9 mouse cellular contexts compared by ENCODE assay signal in genomic region chr10:31606981-31607867, GRCm38 (mm10). TPM values are rescaled to one million over a fixed set of nuclear protein-coding genes. Genes with fewer than 3 reads are reported as not detected.
A peak's percentile ranks its signal among the peaks of the same experiment; 100 is the strongest.
DNase-seq lines count a peak whose midpoint lies in the region; ATAC-seq and TF ChIP-seq lines count a peak whose summit lies in the region.
"Had no signal": no experiment of that assay in that cellular context is flagged by ENCODE, and none has a peak within 500 bp of the region (broad histone marks: within the 10 kb centered on the region; RNA-seq: fewer than 3 reads in every experiment).

No protein-coding gene starts in this region.

- TF ChIP-seq CTCF in cerebellum, adult 2 months (IDR thresholded peaks at IDR 0.05; ENCODE audit: borderline replicate concordance, insufficient read depth, low read depth, low read length), result no peak
- no peak for TF ChIP-seq CTCF in cortical plate, adult 2 months (IDR thresholded peaks at IDR 0.05; ENCODE audit: extremely low read depth, insufficient read depth, low read length)

- TF ChIP-seq POLR2A in cerebellum, adult 2 months (IDR thresholded peaks at IDR 0.05; ENCODE audit: borderline replicate concordance, insufficient read depth, low read length), result no peak
- no peak for TF ChIP-seq POLR2A in cortical plate, adult 2 months (IDR thresholded peaks at IDR 0.05; ENCODE audit: extremely low read depth, insufficient read depth, low read length)

- peak overlapping the region; percentile 82 for H3K4me2 ChIP-seq in heart, embryonic 14.5 days (ENCODE audit: low read length)
- H3K4me2 ChIP-seq in limb, embryonic 12.5 days, result peak overlapping the region; percentile 74
- H3K4me2 ChIP-seq in midbrain, embryonic 14.5 days (ENCODE audit: low read length), result peak overlapping the region; percentile 58

- peaks cover 6% of the 10 kb centered on the region; the same call in 1 of the 2 replicates for H3K4me1 ChIP-seq in cerebellum, adult 2 months (ENCODE audit: control insufficient read depth, insufficient read depth, low read length)
- peaks cover 4% of the 10 kb centered on the region; the same call in 1 of the 2 replicates for H3K4me1 ChIP-seq in cortical plate, adult 2 months (ENCODE audit: control insufficient read depth, insufficient read depth, low read length)
- H3K4me1 ChIP-seq in heart, embryonic 14.5 days (ENCODE audit: control insufficient read depth in 2 of 2, insufficient read depth in 2 of 2, low read length in 2 of 2), result peaks cover 4 to 34% of the 10 kb centered on the region in 2 experiments; a peak in 3 of 4 replicates
- H3K4me1 ChIP-seq in limb, embryonic 12.5 days (replicated peaks), result peaks cover 30% of the 10 kb centered on the region
- peaks cover 30% of the 10 kb centered on the region for H3K4me1 ChIP-seq in midbrain, embryonic 14.5 days (ENCODE audit: control insufficient read depth, insufficient read depth, low read length)

- DNase-seq in cerebellum, adult 2 months, result peak; percentile 36 to 43
- no peak for DNase-seq in cerebellum, postnatal 4 days (ENCODE audit: low spot score in 2 of 2)
- peak; percentile 30 for DNase-seq in midbrain, embryonic 14.5 days
- DNase-seq in frontal cortex, postnatal 10 days (ENCODE audit: low spot score in 2 of 2), result no peak
- no peak for DNase-seq in B cell, adult 2 months

- no peaks in the 10 kb centered on the region for H3K27me3 ChIP-seq in cerebellum, adult 2 months (ENCODE audit: control insufficient read depth, insufficient read depth, low read length)
- H3K27me3 ChIP-seq in heart, embryonic 14.5 days (ENCODE audit: control insufficient read depth, insufficient read depth, low read length), result no peaks in the 10 kb centered on the region
- H3K27me3 ChIP-seq in limb, embryonic 12.5 days, result no peaks in the 10 kb centered on the region
- no peaks in the 10 kb centered on the region for H3K27me3 ChIP-seq in midbrain, embryonic 14.5 days (ENCODE audit: control insufficient read depth, insufficient read depth, low read length)

- H3K27ac ChIP-seq in cerebellum, adult 2 months (ENCODE audit: insufficient read depth, low read length), result peak overlapping the region; percentile 43; the same call in 1 of the 2 replicates
- no peak overlapping the region for H3K27ac ChIP-seq in cortical plate, adult 2 months (ENCODE audit: insufficient read depth, low read length)
- H3K27ac ChIP-seq in heart, embryonic 14.5 days (replicated peaks in 1 of 2; ENCODE audit: control insufficient read depth in 1 of 2, insufficient read depth in 1 of 2, low read depth in 2 of 2, low read length in 2 of 2), result peak overlapping the region; percentile 46 to 82
- no peak overlapping the region for H3K27ac ChIP-seq in limb, embryonic 12.5 days
- no peak overlapping the region for H3K27ac ChIP-seq in midbrain, embryonic 14.5 days (replicated peaks; ENCODE audit: low read depth, low read length)

- no peak for ATAC-seq in heart, embryonic 14.5 days (ENCODE audit: insufficient number of reproducible peaks, insufficient read depth, low FRiP score, low read depth)
- ATAC-seq in limb, embryonic 12.5 days (ENCODE audit: insufficient number of reproducible peaks, insufficient read depth, low FRiP score, low TSS enrichment, low read depth), result no peak
- no peak for ATAC-seq in midbrain, embryonic 14.5 days (ENCODE audit: low FRiP score, low TSS enrichment)

- 8% methylated on average over 11 of the region's 11 CpGs for WGBS in cerebellum, adult 2 months
- WGBS in heart, embryonic 14.5 days, result 9% methylated on average over 11 of the region's 11 CpGs
- 25% methylated on average over 11 of the region's 11 CpGs for WGBS in limb, embryonic 12.5 days
- 19% methylated on average over 11 of the region's 11 CpGs for WGBS in midbrain, embryonic 14.5 days

- H3K9me3 ChIP-seq in heart, embryonic 14.5 days (ENCODE audit: control insufficient read depth, low read length), result no peaks in the 10 kb centered on the region
- no peaks in the 10 kb centered on the region for H3K9me3 ChIP-seq in limb, embryonic 12.5 days
- no peaks in the 10 kb centered on the region for H3K9me3 ChIP-seq in midbrain, embryonic 14.5 days (ENCODE audit: control insufficient read depth, low read length)

- H3K4me3 ChIP-seq in cerebellum, adult 2 months (replicated peaks; ENCODE audit: insufficient read depth, low read depth, low read length), result peak overlapping the region; percentile 67
- peak overlapping the region; percentile 52 for H3K4me3 ChIP-seq in cortical plate, adult 2 months (ENCODE audit: insufficient read depth, low read length)
- peak overlapping the region; percentile 38 to 74 for H3K4me3 ChIP-seq in heart, embryonic 14.5 days (ENCODE audit: control insufficient read depth in 1 of 2, insufficient read depth in 1 of 2, low read depth in 1 of 2, low read length in 2 of 2)
- peak overlapping the region; percentile 88 for H3K4me3 ChIP-seq in limb, embryonic 12.5 days (replicated peaks)
- peak overlapping the region; percentile 84 for H3K4me3 ChIP-seq in midbrain, embryonic 14.5 days (replicated peaks; ENCODE audit: low read depth, low read length)
- H3K4me3 ChIP-seq: erythroblast, embryonic 14.5 days had no signal

- H3K9ac ChIP-seq in heart, embryonic 14.5 days (ENCODE audit: low read length), result peak overlapping the region; percentile 91
- H3K9ac ChIP-seq in limb, embryonic 12.5 days (replicated peaks), result peak overlapping the region; percentile 42
- H3K9ac ChIP-seq in midbrain, embryonic 14.5 days (replicated peaks; ENCODE audit: low read length), result peak overlapping the region; percentile 95

- H3K36me3 ChIP-seq in heart, embryonic 14.5 days (ENCODE audit: control insufficient read depth, insufficient read depth, low read length), result 0 out of 2 replicates have a peak, but pooled peaks cover 4% of the 10 kb centered on the region
- no peaks in the 10 kb centered on the region for H3K36me3 ChIP-seq in limb, embryonic 12.5 days
- H3K36me3 ChIP-seq in midbrain, embryonic 14.5 days (ENCODE audit: control insufficient read depth, insufficient read depth, low read length), result no peaks in the 10 kb centered on the region

RNA-seq across cellular contexts. Expression of gene Rnf217, which starts 1.8 kb away (rescaled TPM):
- polyA plus RNA-seq in cerebellum, adult 2 months (2012; rRNA removed), result 3.9 TPM in 2 replicates
- polyA plus RNA-seq in cortical plate, adult 2 months (2012; rRNA removed), result 4.3 and 4.6 TPM in 2 replicates
- 2.0 and 2.2 TPM in 2 replicates for polyA plus RNA-seq in heart, embryonic 14.5 days (2014; fragmentation: Nextera tagmentation; extraction: Ambion mirVana)
- polyA plus RNA-seq in limb, embryonic 12.5 days (2016; fragmentation: Nextera tagmentation; extraction: Ambion mirVana), result 2.1 and 2.2 TPM in 2 replicates
- polyA plus RNA-seq in midbrain, embryonic 14.5 days (2014; fragmentation: Nextera tagmentation; extraction: Ambion mirVana), result 2.9 and 3.1 TPM in 2 replicates
- polyA plus RNA-seq: erythroblast, embryonic 14.5 days had no signal

Comparison
In these comparisons a context has a peak if more than half of its experiments do, and no peak if none do; other contexts are left out.
1. DNase-seq: peak in cerebellum, adult 2 months (2 of 2) and midbrain, embryonic 14.5 days (single experiment); none in cerebellum, postnatal 4 days (0 of 2), frontal cortex, postnatal 10 days (0 of 2) and B cell, adult 2 months (0 of 2).
2. H3K27ac ChIP-seq: peak in cerebellum, adult 2 months (single experiment) and heart, embryonic 14.5 days (2 of 2); none in cortical plate, adult 2 months (single experiment), limb, embryonic 12.5 days (single experiment) and midbrain, embryonic 14.5 days (single experiment).
3. H3K9ac ChIP-seq: peak in every context shown above with its lines; median percentile 95 in midbrain, embryonic 14.5 days; 91 in heart, embryonic 14.5 days; 42 in limb, embryonic 12.5 days.
4. Peak in every context shown above with its lines, with median percentiles within 50 percentile points of each other: H3K4me3 ChIP-seq and H3K4me2 ChIP-seq.